Mouse (Mus musculus) CH12.LX (cell line): ENCODE results near the gene Cenpj.

ENCODE experiments used
- CTCF ChIP-seq, 2 experiments: IDR thresholded peaks in 1 of 2; conservative IDR thresholded peaks in 1 of 2; 2 replicates each; pipeline ENCODE4 v1.5.1; 2011 to 2012; ENCODE audit warnings: low read depth in 2 of 2, low read length in 2 of 2, improper control_type of control experiment in 1 of 2, inconsistent platforms in 1 of 2, mild to moderate bottlenecking in 1 of 2, moderate library complexity in 1 of 2
- ETS1 ChIP-seq: conservative IDR thresholded peaks from 2 replicates; pipeline ENCODE4 v1.6.1; 2012; ENCODE audit warnings: low read depth, mild to moderate bottlenecking, inconsistent platforms, low read length, improper control_type of control experiment, moderate library complexity
- KAT2A ChIP-seq: IDR thresholded peaks from 2 replicates; pipeline ENCODE4 v1.6.1; 2012; ENCODE audit warnings: low read length, improper control_type of control experiment, inconsistent platforms; ENCODE audit not compliant: insufficient replicate concordance
- MAZ ChIP-seq: IDR thresholded peaks from 2 replicates; pipeline ENCODE4 v1.6.1; 2012; ENCODE audit warnings: low read depth, mild to moderate bottlenecking, inconsistent platforms, low read length, improper control_type of control experiment, moderate library complexity
- POLR2A ChIP-seq: IDR thresholded peaks from 2 replicates; pipeline ENCODE4 v1.6.1; 2011; ENCODE audit warnings: low read depth, mild to moderate bottlenecking, improper control_type of control experiment, low read length
- ZC3H11A ChIP-seq: IDR thresholded peaks from 2 replicates; pipeline ENCODE4 v1.6.1; 2012; ENCODE audit warnings: low read depth, mild to moderate bottlenecking, inconsistent platforms, low read length, improper control_type of control experiment

DNA sequence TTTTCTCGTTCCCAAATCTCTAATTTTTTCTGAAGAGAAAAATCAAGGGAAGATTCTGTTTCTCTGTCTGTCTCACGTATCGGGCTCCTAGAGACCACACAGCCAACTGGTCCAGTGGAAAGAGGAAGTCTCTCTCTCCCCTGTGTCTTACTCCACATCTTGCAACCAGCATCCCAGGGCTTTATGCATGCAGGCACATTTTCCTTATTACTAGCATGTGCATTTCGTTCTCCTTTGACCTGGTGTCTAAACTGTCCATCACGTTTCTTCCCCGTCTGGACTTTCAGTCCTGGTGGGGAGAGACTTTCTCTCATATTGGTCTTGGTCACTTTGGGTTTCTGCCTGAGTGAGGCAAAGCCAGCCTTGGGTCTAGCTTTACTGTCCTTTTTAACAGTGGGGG is 22.3 kb downstream of the Cenpj start:
- TF ChIP-seq KAT2A (no peak), CTCF (conservative IDR thresholded peaks at IDR 0.05 in 1 of 2, IDR thresholded peaks at IDR 0.05 in 1 of 2; ENCODE audit: low read depth in 2 of 2, low read length in 2 of 2) (no peak), POLR2A (no peak), ZC3H11A (no peak), ETS1 (no peak), MAZ (no peak)
